ENCODE assay signal across 27 mouse cellular contexts in the genomic region with DNA sequence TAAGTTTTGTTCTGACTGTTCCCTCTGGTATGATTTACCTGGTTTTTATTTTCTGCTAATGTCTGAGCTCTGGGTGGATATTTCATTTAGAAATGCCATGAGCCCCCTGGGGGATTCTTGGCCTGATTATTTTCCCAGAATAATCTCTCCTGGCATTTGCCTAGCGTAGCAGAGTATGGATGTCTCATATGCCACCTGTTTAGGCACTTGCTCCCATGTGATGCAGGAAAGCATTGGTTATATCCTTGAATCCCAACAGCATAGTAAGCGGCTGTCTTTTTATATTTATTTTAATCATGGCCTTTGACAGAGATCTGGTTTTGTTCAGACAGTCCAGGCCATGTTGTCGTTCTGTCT.
DNase-seq lines count a peak whose midpoint lies in the region; ATAC-seq and TF ChIP-seq lines count a peak whose summit lies in the region.
"Had no signal": no experiment of that assay in that cellular context is flagged by ENCODE, and none has a peak within 500 bp of the region (broad histone marks: within the 10 kb centered on the region; RNA-seq: fewer than 3 reads in every experiment).

No protein-coding gene starts in this region.

- H3K27ac ChIP-seq in forebrain, embryonic 14.5 days (ENCODE audit: low read depth, low read length) = no peak overlapping the region
- H3K27ac ChIP-seq in forebrain, embryonic 11.5 days (ENCODE audit: low read depth, low read length) = no peak overlapping the region
- H3K27ac ChIP-seq in midbrain, postnatal 0 days (ENCODE audit: low read depth, low read length) = no peak overlapping the region
- no peak overlapping the region for H3K27ac ChIP-seq in midbrain, embryonic 16.5 days (ENCODE audit: low read length)
- H3K27ac ChIP-seq: heart, adult 2 months; heart, embryonic 13.5 days; hindbrain, embryonic 13.5 days; intestine, embryonic 15.5 days; liver, embryonic 13.5 days; midbrain, embryonic 12.5 days; neural tube, embryonic 12.5 days had no signal

- H3K36me3 ChIP-seq in forebrain, embryonic 14.5 days (ENCODE audit: control insufficient read depth, insufficient read depth, low read length) = no peaks in the 10 kb centered on the region
- H3K36me3 ChIP-seq in forebrain, embryonic 11.5 days (ENCODE audit: control insufficient read depth, insufficient read depth, low read length) = no peaks in the 10 kb centered on the region
- no peaks in the 10 kb centered on the region for H3K36me3 ChIP-seq in midbrain, postnatal 0 days (ENCODE audit: insufficient read depth, low read length)
- H3K36me3 ChIP-seq in midbrain, embryonic 16.5 days (ENCODE audit: control insufficient read depth, insufficient read depth, low read length) = no peaks in the 10 kb centered on the region
- H3K36me3 ChIP-seq: G1E; heart, embryonic 13.5 days; hindbrain, embryonic 13.5 days; intestine, embryonic 15.5 days; liver, embryonic 13.5 days; midbrain, embryonic 12.5 days; neural tube, embryonic 12.5 days had no signal

- 70% methylated on average over 3 of the region's 3 CpGs for whole genome bisulfite sequencing in forebrain, embryonic 14.5 days
- 86% methylated on average over 3 of the region's 3 CpGs for WGBS in forebrain, embryonic 11.5 days
- WGBS in midbrain, postnatal 0 days = 76% methylated on average over 3 of the region's 3 CpGs
- whole genome bisulfite sequencing in midbrain, embryonic 16.5 days = 76% methylated on average over 3 of the region's 3 CpGs

- no peak overlapping the region for H3K4me2 ChIP-seq in forebrain, embryonic 14.5 days (ENCODE audit: low read length)
- no peak overlapping the region for H3K4me2 ChIP-seq in forebrain, embryonic 11.5 days (ENCODE audit: low read depth, low read length, severe bottlenecking)
- H3K4me2 ChIP-seq in midbrain, postnatal 0 days (ENCODE audit: low read depth, low read length, poor library complexity, severe bottlenecking) = no peak overlapping the region
- no peak overlapping the region for H3K4me2 ChIP-seq in midbrain, embryonic 16.5 days (ENCODE audit: low read length)
- H3K4me2 ChIP-seq: heart, embryonic 13.5 days; hindbrain, embryonic 13.5 days; intestine, embryonic 15.5 days; liver, embryonic 13.5 days; lung, embryonic 14.5 days; midbrain, embryonic 12.5 days; neural tube, embryonic 12.5 days had no signal

- TF ChIP-seq CTCF in midbrain, postnatal 0 days (IDR thresholded peaks at IDR 0.05) = no peak

- ATAC-seq in forebrain, embryonic 14.5 days = peak; percentile 52
- ATAC-seq in forebrain, embryonic 11.5 days (replicated peaks; ENCODE audit: low FRiP score) = no peak
- ATAC-seq in midbrain, postnatal 0 days (ENCODE audit: low FRiP score) = no peak
- no peak for ATAC-seq in midbrain, embryonic 16.5 days
- ATAC-seq: intestine, embryonic 15.5 days; Patski had no signal

- H3K27me3 ChIP-seq in forebrain, embryonic 14.5 days (replicated peaks; ENCODE audit: control insufficient read depth, insufficient read depth, low read length) = no peaks in the 10 kb centered on the region
- no peaks in the 10 kb centered on the region for H3K27me3 ChIP-seq in forebrain, embryonic 11.5 days (ENCODE audit: control insufficient read depth, insufficient read depth, low read length)
- H3K27me3 ChIP-seq in midbrain, postnatal 0 days (ENCODE audit: insufficient read depth, low read length) = no peaks in the 10 kb centered on the region
- no peaks in the 10 kb centered on the region for H3K27me3 ChIP-seq in midbrain, embryonic 16.5 days (ENCODE audit: control insufficient read depth, insufficient read depth, low read depth, low read length)
- H3K27me3 ChIP-seq: CH12.LX; heart, embryonic 13.5 days; hindbrain, embryonic 13.5 days; intestine, embryonic 15.5 days; liver, embryonic 13.5 days; midbrain, embryonic 12.5 days; neural tube, embryonic 12.5 days; Patski had no signal

- no peak for DNase-seq in forebrain, embryonic 14.5 days (ENCODE audit: low spot score)
- no peak for DNase-seq in forebrain, embryonic 11.5 days (ENCODE audit: low spot score)
- peak; percentile 37 for DNase-seq in midbrain, postnatal 0 days (ENCODE audit: low spot score)
- DNase-seq in cerebellum, postnatal 10 days = peak; percentile 60 to 70
- no peak for DNase-seq in layer of hippocampus, adult 18-20 months (ENCODE audit: low spot score in 2 of 2)
- no peak for DNase-seq in adrenal gland, adult 18-20 months (ENCODE audit: low spot score in 2 of 2)
- DNase-seq: adrenal gland, adult 2 months; B cell, adult 2 months; gastrocnemius, postnatal 25 days; heart, adult 2 months; heart, postnatal 14 days; kidney, adult 8-10 months; kidney, postnatal 10 days; liver, embryonic 13.5 days; lung, embryonic 14.5 days; retina, postnatal 1 day; thymus, adult 18-20 months; thymus, postnatal 36 days had no signal

- H3K4me3 ChIP-seq in forebrain, embryonic 14.5 days (ENCODE audit: low read depth, low read length) = no peak overlapping the region
- no peak overlapping the region for H3K4me3 ChIP-seq in forebrain, embryonic 11.5 days (ENCODE audit: low read depth, low read length)
- H3K4me3 ChIP-seq in midbrain, postnatal 0 days (ENCODE audit: low read depth, low read length) = no peak overlapping the region
- H3K4me3 ChIP-seq in midbrain, embryonic 16.5 days (ENCODE audit: low read depth, low read length) = no peak overlapping the region
- H3K4me3 ChIP-seq: heart, adult 2 months; heart, embryonic 13.5 days; hindbrain, embryonic 13.5 days; intestine, embryonic 15.5 days; liver, embryonic 13.5 days; midbrain, embryonic 12.5 days; neural tube, embryonic 12.5 days had no signal

- no peaks in the 10 kb centered on the region for H3K4me1 ChIP-seq in forebrain, embryonic 14.5 days (ENCODE audit: control insufficient read depth, insufficient read depth, low read length)
- H3K4me1 ChIP-seq in forebrain, embryonic 11.5 days (replicated peaks; ENCODE audit: control insufficient read depth, insufficient read depth, low read length) = no peaks in the 10 kb centered on the region
- H3K4me1 ChIP-seq in midbrain, postnatal 0 days (ENCODE audit: insufficient read depth, low read length) = no peaks in the 10 kb centered on the region
- H3K4me1 ChIP-seq in midbrain, embryonic 16.5 days (ENCODE audit: control insufficient read depth, insufficient read depth, low read length) = no peaks in the 10 kb centered on the region
- H3K4me1 ChIP-seq: heart, embryonic 13.5 days; hindbrain, embryonic 13.5 days; intestine, embryonic 15.5 days; liver, embryonic 13.5 days; midbrain, embryonic 12.5 days; neural tube, embryonic 12.5 days had no signal

- no peak overlapping the region for H3K9ac ChIP-seq in forebrain, embryonic 14.5 days (ENCODE audit: low read length)
- no peak overlapping the region for H3K9ac ChIP-seq in forebrain, embryonic 11.5 days (ENCODE audit: low read length)
- no peak overlapping the region for H3K9ac ChIP-seq in midbrain, postnatal 0 days (replicated peaks; ENCODE audit: low read length, poor library complexity, severe bottlenecking)
- H3K9ac ChIP-seq in midbrain, embryonic 16.5 days (ENCODE audit: low read depth, low read length) = no peak overlapping the region
- H3K9ac ChIP-seq: heart, embryonic 13.5 days; hindbrain, embryonic 13.5 days; intestine, embryonic 15.5 days; liver, embryonic 13.5 days; lung, embryonic 14.5 days; midbrain, embryonic 12.5 days; neural tube, embryonic 12.5 days had no signal

- H3K9me3 ChIP-seq in forebrain, embryonic 14.5 days (replicated peaks; ENCODE audit: control insufficient read depth, low read length) = no peaks in the 10 kb centered on the region
- no peaks in the 10 kb centered on the region for H3K9me3 ChIP-seq in forebrain, embryonic 11.5 days (ENCODE audit: control insufficient read depth, low read length)
- H3K9me3 ChIP-seq in midbrain, postnatal 0 days (ENCODE audit: low read length) = no peaks in the 10 kb centered on the region
- H3K9me3 ChIP-seq in midbrain, embryonic 16.5 days (replicated peaks; ENCODE audit: control insufficient read depth, low read length, poor library complexity, severe bottlenecking) = no peaks in the 10 kb centered on the region
- H3K9me3 ChIP-seq: G1E; heart, embryonic 13.5 days; hindbrain, embryonic 13.5 days; intestine, embryonic 15.5 days; liver, embryonic 13.5 days; midbrain, embryonic 12.5 days; neural tube, embryonic 12.5 days had no signal

Comparison
In these comparisons a context has a peak if more than half of its experiments do, and no peak if none do; other contexts are left out.
1. DNase-seq: peak in midbrain, postnatal 0 days (single experiment) and cerebellum, postnatal 10 days (2 of 2); none in forebrain, embryonic 14.5 days (single experiment), forebrain, embryonic 11.5 days (single experiment), layer of hippocampus, adult 18-20 months (0 of 2) and adrenal gland, adult 18-20 months (0 of 2).